Mouse (Mus musculus) heart, embryonic 14.5 days (tissue): ENCODE data around the gene Csrp3. TPM values are rescaled to one million over a fixed set of nuclear protein-coding genes. Genes with fewer than 3 reads are reported as not detected.

Experiments used
- ATAC-seq: fragments of 200-750 bp; cut with Nextera tagmentation; 2 replicates; pipeline ENCODE4 v1.8.0; 2017; ENCODE audit warnings: low read depth, moderate TSS enrichment; ENCODE audit not compliant: insufficient number of reproducible peaks, insufficient read depth, low FRiP score
- H3K27ac ChIP-seq, 2 experiments: fragments of 200-500 bp in 1 of 2; fragments of 300-500 bp in 1 of 2; sonication (generic) in 1 of 2; replicated peaks in 1 of 2; 2 replicates each; pipeline ENCODE4 v1.5.1; 2012 to 2014; ENCODE audit warnings: low read depth in 2 of 2, low read length in 2 of 2, control low read depth in 1 of 2, mild to moderate bottlenecking in 1 of 2, mixed read lengths in 1 of 2; ENCODE audit not compliant: control insufficient read depth in 1 of 2, insufficient read depth in 1 of 2
- H3K27me3 ChIP-seq: fragments of 300-500 bp; sonication (generic); 2 replicates; pipeline ENCODE4 v1.6.1; 2014; ENCODE audit warnings: mild to moderate bottlenecking, low read length, control low read depth; ENCODE audit not compliant: control insufficient read depth, insufficient read depth
- H3K36me3 ChIP-seq: fragments of 300-500 bp; sonication (generic); 2 replicates; pipeline ENCODE4 v1.6.1; 2014; ENCODE audit warnings: mild to moderate bottlenecking, control low read depth, low read length, mixed read lengths; ENCODE audit not compliant: control insufficient read depth, insufficient read depth
- H3K4me1 ChIP-seq, 2 experiments: fragments of 200-500 bp in 1 of 2; fragments of 300-500 bp in 1 of 2; sonication (generic) in 1 of 2; 2 replicates each; pipeline ENCODE4 v1.6.1; 2012 to 2014; ENCODE audit warnings: low read length in 2 of 2, control low read depth in 1 of 2, mixed read lengths in 1 of 2; ENCODE audit not compliant: control insufficient read depth in 2 of 2, insufficient read depth in 2 of 2
- H3K4me2 ChIP-seq: fragments of 300-500 bp; sonication (generic); 2 replicates; pipeline ENCODE4 v1.6.1; 2014; ENCODE audit warnings: mild to moderate bottlenecking, low read length
- H3K4me3 ChIP-seq, 2 experiments: fragments of 200-500 bp in 1 of 2; fragments of 300-500 bp in 1 of 2; sonication (generic) in 1 of 2; 2 replicates each; pipeline ENCODE4 v1.5.1; 2012 to 2014; ENCODE audit warnings: low read length in 2 of 2, mild to moderate bottlenecking in 2 of 2, control low read depth in 1 of 2, low read depth in 1 of 2, moderate library complexity in 1 of 2; ENCODE audit not compliant: control insufficient read depth in 1 of 2, insufficient read depth in 1 of 2
- H3K9ac ChIP-seq: fragments of 300-500 bp; sonication (generic); 2 replicates; pipeline ENCODE4 v1.6.1; 2014; ENCODE audit warnings: mild to moderate bottlenecking, low read length
- H3K9me3 ChIP-seq: fragments of 300-500 bp; sonication (generic); 2 replicates; pipeline ENCODE4 v1.6.1; 2016; ENCODE audit warnings: low read length, control low read depth; ENCODE audit not compliant: control insufficient read depth
- WGBS: fragments of 180-500 bp; shearing (Covaris S2); extraction: QIAGEN DNeasy Blood & Tissue Kit; methylation state at CpG from one replicate; pipeline ENCODE4 v1.1.7; 2014; 5-methylcytosine and 5-hydroxymethylcytosine counted together
- polyA plus RNA-seq: library from polyadenylated mRNA; unstranded; fragments of >200 nt; fragmentation: Nextera tagmentation; extraction: Ambion mirVana; gene quantifications from 2 replicates; pipeline ENCODE4 v1.2.1, GENCODE M21; 2014

Gene Csrp3
- polyA plus RNA-seq, 1 experiment from 2014 or later: 2,129 TPM

GRCm38 (mm10) chr7:48879574-48879973 lies 31.7 kb upstream of the Csrp3 start:
- WGBS: 61% methylated on average over 3 of the region's 3 CpGs
- Histone ChIP-seq H3K4me2 (peak overlapping the region; percentile 97), H3K36me3 (peaks cover 40% of the 10 kb centered on the region), H3K4me3 (peak overlapping the region; percentile 30 to 75), H3K9me3 (no peaks in the 10 kb centered on the region), H3K9ac (peak overlapping the region; percentile 62), H3K27me3 (no peaks in the 10 kb centered on the region), H3K4me1 (peaks cover 11 to 17% of the 10 kb centered on the region in 2 experiments), H3K27ac (no peak overlapping the region)
- ATAC-seq: no peak

DNA sequence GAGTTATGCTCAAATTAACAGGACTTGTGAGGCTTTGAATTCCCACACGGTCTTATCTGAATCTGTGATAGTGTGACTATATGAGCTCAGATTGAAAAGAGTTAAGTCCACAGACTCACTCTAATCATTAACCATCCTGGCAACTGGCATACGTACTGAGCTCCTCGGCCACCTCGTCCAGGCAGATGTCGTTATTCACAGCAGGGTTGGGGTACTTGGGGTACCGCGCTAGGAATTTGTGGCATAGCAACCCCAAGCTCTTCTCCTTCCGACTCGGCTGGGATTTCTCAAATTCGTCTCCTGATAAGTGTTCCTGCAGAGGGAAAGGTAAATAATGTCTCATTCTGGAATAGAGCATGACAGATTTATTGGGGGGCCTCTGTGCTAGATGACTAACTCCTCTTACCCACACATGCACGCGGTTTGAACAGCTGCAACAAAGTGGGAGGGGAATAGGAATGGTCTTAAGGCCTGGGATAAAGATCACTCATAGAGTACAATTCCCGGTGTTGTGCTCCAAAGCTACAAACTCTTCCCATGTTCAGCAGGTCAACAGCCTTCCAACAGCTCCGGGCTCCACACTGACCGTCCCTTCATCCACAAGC lies 30.1 kb upstream of the Csrp3 start:
- Histone ChIP-seq H3K36me3 (peaks cover 56% of the 10 kb centered on the region), H3K27me3 (no peaks in the 10 kb centered on the region), H3K9ac (no peak overlapping the region), H3K27ac (no peak overlapping the region), H3K4me1 (peaks cover 10 to 14% of the 10 kb centered on the region in 2 experiments), H3K9me3 (no peaks in the 10 kb centered on the region), H3K4me3 (no peak overlapping the region), H3K4me2 (no peak overlapping the region)
- WGBS: 87% methylated on average over 15 of the region's 15 CpGs
- ATAC-seq: no peak

DNA sequence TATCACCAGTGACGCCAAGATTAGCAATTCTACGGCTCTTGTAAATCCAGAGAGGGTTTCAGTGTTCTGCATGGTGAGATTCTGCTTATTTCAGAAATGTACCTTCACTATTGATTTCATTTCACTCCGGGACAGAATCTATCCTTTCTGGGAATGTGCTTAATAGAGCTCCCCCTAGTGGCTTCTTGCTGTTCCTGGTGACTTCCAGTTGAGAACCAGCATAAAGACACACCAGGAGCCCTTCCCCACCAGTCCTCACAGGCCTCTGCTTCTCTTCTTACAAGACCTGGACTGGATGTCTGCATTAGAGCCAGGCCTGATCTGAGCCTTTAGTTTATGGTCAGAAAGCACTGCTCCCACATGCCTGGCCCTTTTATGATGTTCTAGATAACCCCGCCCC lies 28.7 kb upstream of the Csrp3 start:
- peaks cover 5 to 10% of the 10 kb centered on the region in 2 experiments for H3K4me1 ChIP-seq
- no peak overlapping the region for H3K9ac ChIP-seq
- ATAC-seq: no peak
- peaks cover 70% of the 10 kb centered on the region for H3K36me3 ChIP-seq
- H3K27me3 ChIP-seq: no peaks in the 10 kb centered on the region
- H3K9me3 ChIP-seq: no peaks in the 10 kb centered on the region
- 64% methylated on average over 4 of the region's 4 CpGs for WGBS
- H3K4me2 ChIP-seq: no peak overlapping the region
- H3K4me3 ChIP-seq: no peak overlapping the region
- no peak overlapping the region for H3K27ac ChIP-seq

GRCm38 (mm10) chr7:48875096-48875495 lies 27.3 kb upstream of the Csrp3 start:
- Histone ChIP-seq H3K4me1 (peaks cover 5 to 7% of the 10 kb centered on the region in 2 experiments), H3K4me2 (no peak overlapping the region), H3K27ac (no peak overlapping the region), H3K36me3 (peaks cover 84% of the 10 kb centered on the region), H3K27me3 (no peaks in the 10 kb centered on the region), H3K9me3 (no peaks in the 10 kb centered on the region), H3K4me3 (no peak overlapping the region), H3K9ac (no peak overlapping the region)
- 84% methylated on average over 14 of the region's 14 CpGs for WGBS
- no peak for ATAC-seq

DNA sequence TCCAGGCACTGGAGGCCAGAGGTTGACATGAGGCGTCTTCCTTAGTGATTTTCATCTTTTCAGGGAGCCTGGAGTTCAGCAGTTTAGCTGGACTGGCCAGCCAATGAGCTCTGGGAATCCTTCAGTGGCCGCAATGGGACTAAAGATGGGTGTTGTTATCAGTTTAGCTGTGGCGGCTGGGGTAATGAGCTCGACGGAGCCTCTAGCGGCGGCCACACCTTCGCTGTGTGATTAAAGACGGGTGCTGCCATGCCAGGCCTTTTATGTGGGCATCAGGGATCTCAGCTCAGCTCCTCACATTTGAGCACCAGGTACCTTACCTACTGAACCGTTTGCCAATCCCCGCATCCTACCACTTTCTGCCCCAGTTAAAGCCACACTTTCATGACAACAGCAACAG lies 23.5 kb upstream of the Csrp3 start:
- H3K4me3 ChIP-seq: no peak overlapping the region
- no peak overlapping the region for H3K4me2 ChIP-seq
- no peak overlapping the region for H3K27ac ChIP-seq
- no peak overlapping the region for H3K9ac ChIP-seq
- 78% methylated on average over 11 of the region's 11 CpGs for WGBS
- no peaks in the 10 kb centered on the region for H3K9me3 ChIP-seq
- H3K4me1 ChIP-seq: no peaks in the 10 kb centered on the region
- no peak for ATAC-seq
- H3K27me3 ChIP-seq: no peaks in the 10 kb centered on the region
- peaks cover 100% of the 10 kb centered on the region for H3K36me3 ChIP-seq

DNA sequence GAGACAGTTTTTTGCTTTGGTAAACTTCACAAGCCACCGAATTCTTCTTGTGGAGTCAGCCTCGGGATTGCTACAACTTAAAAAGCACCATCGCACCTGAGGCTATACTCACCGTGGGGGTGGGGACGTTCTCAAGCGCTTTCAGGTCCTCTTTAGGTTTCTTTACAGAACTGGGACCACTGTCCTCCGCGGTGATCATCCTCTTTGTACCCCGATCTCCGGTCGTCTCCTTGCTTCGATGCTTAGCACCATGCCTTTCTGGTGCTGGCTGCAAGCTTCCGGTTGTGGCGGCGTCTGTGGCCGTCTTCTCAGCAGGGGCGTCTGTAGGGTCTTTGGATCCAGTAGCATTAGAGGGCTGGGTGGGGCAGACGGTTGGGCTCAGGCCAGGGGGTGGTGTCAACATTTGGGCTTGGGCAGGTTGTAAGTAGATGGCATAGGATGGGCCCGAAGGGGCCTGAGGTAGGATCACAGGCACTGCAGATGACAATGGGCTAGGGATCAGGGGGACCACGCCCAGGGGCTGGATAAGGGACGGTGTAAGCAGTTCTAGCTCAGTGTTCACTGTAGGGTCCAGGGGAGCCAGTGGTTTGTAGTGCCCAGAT lies 22.8 kb upstream of the Csrp3 start:
- Histone ChIP-seq H3K27ac (no peak overlapping the region), H3K4me3 (no peak overlapping the region), H3K4me2 (no peak overlapping the region), H3K36me3 (peaks cover 100% of the 10 kb centered on the region), H3K9ac (no peak overlapping the region), H3K4me1 (no peaks in the 10 kb centered on the region), H3K9me3 (no peaks in the 10 kb centered on the region), H3K27me3 (no peaks in the 10 kb centered on the region)
- 92% methylated on average over 21 of the region's 21 CpGs for WGBS
- ATAC-seq: no peak

- H3K4me1 ChIP-seq: no peaks in the 10 kb centered on the region
- no peak overlapping the region for H3K27ac ChIP-seq
- no peak overlapping the region for H3K9ac ChIP-seq
- no peaks in the 10 kb centered on the region for H3K27me3 ChIP-seq
- peaks cover 100% of the 10 kb centered on the region for H3K36me3 ChIP-seq
- H3K4me2 ChIP-seq: no peak overlapping the region
- no peaks in the 10 kb centered on the region for H3K9me3 ChIP-seq
- H3K4me3 ChIP-seq: no peak overlapping the region
- 77% methylated on average over 6 of the region's 6 CpGs for WGBS
- no peak for ATAC-seq
Measured at GRCm38 (mm10) chr7:48870144-48870543, 22.3 kb upstream of the Csrp3 start.

DNA sequence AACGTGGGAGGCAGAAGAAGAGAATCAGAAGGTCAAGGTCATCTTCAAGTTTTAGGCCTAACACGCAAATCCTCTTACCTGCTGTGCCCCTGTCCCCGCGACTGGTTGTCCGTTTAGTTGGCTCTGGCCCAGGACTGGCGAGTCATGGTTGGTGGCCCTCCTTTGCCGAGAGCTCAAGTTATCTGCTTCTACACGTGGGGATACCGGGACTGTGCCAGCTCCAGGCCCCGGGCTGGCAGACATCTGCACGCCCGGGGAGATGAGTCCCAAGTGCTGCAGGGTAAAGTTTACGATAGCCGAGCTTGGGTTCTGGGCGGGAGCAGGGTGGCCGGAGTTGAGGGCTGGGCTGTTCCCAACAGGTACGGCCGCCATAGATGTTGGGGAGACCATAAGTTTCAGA lies 19.7 kb upstream of the Csrp3 start:
- no peak overlapping the region for H3K4me2 ChIP-seq
- WGBS: 88% methylated on average over 18 of the region's 18 CpGs
- no peak overlapping the region for H3K4me3 ChIP-seq
- ATAC-seq: peak; percentile 20; the same call in 1 of the 2 replicates
- H3K27ac ChIP-seq: no peak overlapping the region
- H3K9ac ChIP-seq: no peak overlapping the region
- peaks cover 76% of the 10 kb centered on the region for H3K36me3 ChIP-seq
- no peaks in the 10 kb centered on the region for H3K9me3 ChIP-seq
- H3K27me3 ChIP-seq: no peaks in the 10 kb centered on the region
- 0 out of 4 replicates have a peak, but pooled peaks cover 0 to 9% of the 10 kb centered on the region in 2 experiments for H3K4me1 ChIP-seq
